Comparison of ENCODE assay signal across 8 mouse cellular contexts in genomic region chr8:120393871-120394275, GRCm38 (mm10).
DNase-seq lines count a peak whose midpoint lies in the region; ATAC-seq lines count a peak whose summit lies in the region.

No protein-coding gene starts in this region.

- intact Hi-C loops in heart, postnatal 36 days (cut with DNase I), result no loop called here

- peak overlapping the region; percentile 35; the same call in 1 of the 2 replicates for H3K27ac ChIP-seq in midbrain, embryonic 10.5 days (replicated peaks)
- no peak overlapping the region for H3K27ac ChIP-seq in midbrain, embryonic 11.5 days (ENCODE audit: low read depth, low read length)
- 0 out of 2 replicates have a peak overlapping the region, but pooled peaks have one; percentile 48 for H3K27ac ChIP-seq in neural tube, embryonic 15.5 days (replicated peaks)
- no peak overlapping the region for H3K27ac ChIP-seq in liver, embryonic 11.5 days (ENCODE audit: low read depth, low read length)

- peaks cover 63% of the 10 kb centered on the region for H3K4me1 ChIP-seq in midbrain, embryonic 10.5 days
- peaks cover 17% of the 10 kb centered on the region for H3K4me1 ChIP-seq in midbrain, embryonic 11.5 days (ENCODE audit: control insufficient read depth, insufficient read depth, low read length)
- H3K4me1 ChIP-seq in neural tube, embryonic 15.5 days, result peaks cover 57% of the 10 kb centered on the region
- peaks cover 16% of the 10 kb centered on the region for H3K4me1 ChIP-seq in liver, embryonic 11.5 days (replicated peaks; ENCODE audit: control insufficient read depth, insufficient read depth, low read length)

- peaks cover 15% of the 10 kb centered on the region; the same call in 1 of the 2 replicates for H3K27me3 ChIP-seq in midbrain, embryonic 10.5 days (ENCODE audit: low read depth, poor library complexity, severe bottlenecking)
- no peaks in the 10 kb centered on the region for H3K27me3 ChIP-seq in midbrain, embryonic 11.5 days (ENCODE audit: control insufficient read depth, insufficient read depth, low read length)
- H3K27me3 ChIP-seq in neural tube, embryonic 15.5 days (replicated peaks), result no peaks in the 10 kb centered on the region
- no peaks in the 10 kb centered on the region for H3K27me3 ChIP-seq in liver, embryonic 11.5 days (replicated peaks; ENCODE audit: control insufficient read depth, insufficient read depth, low read length)

- 85% methylated on average over 9 of the region's 9 CpGs for WGBS in midbrain, embryonic 10.5 days
- 83% methylated on average over 9 of the region's 9 CpGs for WGBS in midbrain, embryonic 11.5 days
- 62% methylated on average over 9 of the region's 9 CpGs for WGBS in neural tube, embryonic 15.5 days
- 80% methylated on average over 9 of the region's 9 CpGs for WGBS in liver, embryonic 11.5 days

- H3K9me3 ChIP-seq in midbrain, embryonic 10.5 days (replicated peaks), result no peaks in the 10 kb centered on the region
- no peaks in the 10 kb centered on the region for H3K9me3 ChIP-seq in midbrain, embryonic 11.5 days (ENCODE audit: control insufficient read depth, low read length)
- H3K9me3 ChIP-seq in neural tube, embryonic 15.5 days (replicated peaks), result no peaks in the 10 kb centered on the region
- no peaks in the 10 kb centered on the region for H3K9me3 ChIP-seq in liver, embryonic 11.5 days (ENCODE audit: control insufficient read depth, low read length)

- no peaks in the 10 kb centered on the region for H3K36me3 ChIP-seq in midbrain, embryonic 10.5 days
- H3K36me3 ChIP-seq in midbrain, embryonic 11.5 days (ENCODE audit: control insufficient read depth, insufficient read depth, low read length), result no peaks in the 10 kb centered on the region
- no peaks in the 10 kb centered on the region for H3K36me3 ChIP-seq in neural tube, embryonic 15.5 days
- no peaks in the 10 kb centered on the region for H3K36me3 ChIP-seq in liver, embryonic 11.5 days (ENCODE audit: control insufficient read depth, insufficient read depth, low read length)

- peak; percentile 41 for DNase-seq in adrenal gland, adult 2 months
- no peak for DNase-seq in adrenal gland, postnatal 4 days (ENCODE audit: low spot score in 2 of 2)
- no peak for DNase-seq in midbrain, embryonic 10.5 days (ENCODE audit: low spot score)
- DNase-seq in midbrain, embryonic 11.5 days (ENCODE audit: low spot score, missing footprints), result no peak
- DNase-seq in heart, postnatal 36 days, result peak; percentile 36 to 51
- no peak for DNase-seq in spleen, adult 12 weeks (ENCODE audit: low spot score)
- DNase-seq in liver, embryonic 11.5 days (ENCODE audit: low spot score), result no peak

- H3K9ac ChIP-seq in midbrain, embryonic 11.5 days (ENCODE audit: low read length), result no peak overlapping the region
- no peak overlapping the region for H3K9ac ChIP-seq in neural tube, embryonic 15.5 days (replicated peaks)
- H3K9ac ChIP-seq in liver, embryonic 11.5 days (ENCODE audit: low read depth, low read length), result no peak overlapping the region

- no peak for ATAC-seq in midbrain, embryonic 11.5 days (ENCODE audit: low FRiP score)
- no peak for ATAC-seq in neural tube, embryonic 15.5 days (ENCODE audit: low FRiP score)
- ATAC-seq in liver, embryonic 11.5 days (replicated peaks; ENCODE audit: low FRiP score), result no peak

- no peak overlapping the region for H3K4me2 ChIP-seq in midbrain, embryonic 11.5 days
- H3K4me2 ChIP-seq in neural tube, embryonic 15.5 days, result no peak overlapping the region
- no peak overlapping the region for H3K4me2 ChIP-seq in liver, embryonic 11.5 days

- no peak overlapping the region for H3K4me3 ChIP-seq in midbrain, embryonic 10.5 days
- H3K4me3 ChIP-seq in midbrain, embryonic 11.5 days (ENCODE audit: low read depth, low read length), result no peak overlapping the region
- no peak overlapping the region for H3K4me3 ChIP-seq in neural tube, embryonic 15.5 days (replicated peaks)
- H3K4me3 ChIP-seq in liver, embryonic 11.5 days (ENCODE audit: low read depth, low read length), result no peak overlapping the region

Comparison
In these comparisons a context has a peak if more than half of its experiments do, and no peak if none do; other contexts are left out.
1. DNase-seq: peak in adrenal gland, adult 2 months (single experiment) and heart, postnatal 36 days (2 of 2); none in adrenal gland, postnatal 4 days (0 of 2), midbrain, embryonic 10.5 days (single experiment), midbrain, embryonic 11.5 days (single experiment), spleen, adult 12 weeks (single experiment) and liver, embryonic 11.5 days (single experiment).
2. H3K27ac ChIP-seq: peak in midbrain, embryonic 10.5 days (single experiment) and neural tube, embryonic 15.5 days (single experiment); none in midbrain, embryonic 11.5 days (single experiment) and liver, embryonic 11.5 days (single experiment).